Mouse (Mus musculus): ENCODE measurements around the gene Sgce. TPM values are rescaled to one million over a fixed set of nuclear protein-coding genes. Genes with fewer than 3 reads are reported as not detected.

Gene Sgce
- polyA plus RNA-seq, 1 experiment from 2014 or later = 52.7 TPM

DNA sequence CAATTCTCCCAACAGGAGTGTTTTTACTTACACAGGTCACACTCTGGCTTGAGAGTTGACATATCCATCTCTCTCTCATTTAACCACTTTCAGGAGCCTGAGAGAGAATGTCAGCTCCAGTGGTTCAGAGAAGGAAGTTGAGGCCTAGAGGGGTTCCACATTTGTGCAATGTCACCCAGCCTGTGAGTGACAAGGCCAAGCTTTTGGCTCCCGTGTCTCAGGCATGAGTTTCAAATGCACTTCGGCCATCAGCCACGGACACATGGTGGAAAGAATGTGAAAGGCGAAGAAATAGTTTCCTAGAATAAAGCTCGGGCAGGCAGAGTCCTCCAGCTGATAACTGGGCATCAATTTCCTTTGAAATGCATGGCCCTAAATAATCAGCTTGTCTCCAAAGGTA, 40.6 kb downstream of the Sgce start:
- H3K9me3 ChIP-seq (replicated peaks; ENCODE audit: control insufficient read depth, low read length) = no peaks in the 10 kb centered on the region
- no peak for ATAC-seq (replicated peaks; ENCODE audit: insufficient number of reproducible peaks, low FRiP score, low TSS enrichment)
- H3K36me3 ChIP-seq (ENCODE audit: control insufficient read depth, insufficient read depth, low read length) = no peaks in the 10 kb centered on the region
- H3K4me3 ChIP-seq (ENCODE audit: low read depth, low read length) = no peak overlapping the region
- no peak overlapping the region for H3K27ac ChIP-seq (ENCODE audit: low read depth, low read length)
- 45% methylated on average over 5 of the region's 5 CpGs for WGBS (ENCODE audit: insufficient replicate concordance)
- H3K9ac ChIP-seq (ENCODE audit: low read depth, low read length) = no peak overlapping the region
- H3K4me1 ChIP-seq (ENCODE audit: control insufficient read depth, insufficient read depth, low read length) = peaks cover 12% of the 10 kb centered on the region
- H3K27me3 ChIP-seq (ENCODE audit: control insufficient read depth, insufficient read depth, low read length) = no peaks in the 10 kb centered on the region
- no peak overlapping the region for H3K4me2 ChIP-seq

DNA sequence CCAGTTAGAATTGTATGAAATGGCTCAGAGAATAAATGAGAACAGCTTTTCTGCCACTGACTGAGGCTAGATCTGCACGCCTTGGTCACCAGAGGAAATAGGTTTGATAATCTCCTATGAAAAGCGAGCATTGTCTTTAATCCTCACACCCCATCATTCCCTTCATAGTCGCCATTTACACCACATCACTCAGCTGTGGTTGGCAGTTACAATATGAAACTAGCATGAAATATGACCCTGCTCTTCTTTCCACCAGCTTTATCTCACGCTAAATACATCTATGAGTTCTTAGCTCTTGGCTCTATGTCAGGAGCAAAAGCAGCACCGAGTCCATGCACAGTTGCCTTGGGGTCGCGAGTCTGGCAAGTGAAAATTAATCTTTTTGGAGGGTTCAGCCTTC, 43.1 kb downstream of the Sgce start:
- Histone ChIP-seq H3K27ac (ENCODE audit: low read depth, low read length) (no peak overlapping the region), H3K9ac (ENCODE audit: low read depth, low read length) (no peak overlapping the region), H3K4me3 (ENCODE audit: low read depth, low read length) (no peak overlapping the region), H3K9me3 (replicated peaks; ENCODE audit: control insufficient read depth, low read length) (no peaks in the 10 kb centered on the region), H3K4me2 (no peak overlapping the region), H3K4me1 (ENCODE audit: control insufficient read depth, insufficient read depth, low read length) (peaks cover 11% of the 10 kb centered on the region), H3K27me3 (ENCODE audit: control insufficient read depth, insufficient read depth, low read length) (no peaks in the 10 kb centered on the region), H3K36me3 (ENCODE audit: control insufficient read depth, insufficient read depth, low read length) (no peaks in the 10 kb centered on the region)
- 62% methylated on average over 7 of the region's 7 CpGs for WGBS (ENCODE audit: insufficient replicate concordance)
- no peak for ATAC-seq (replicated peaks; ENCODE audit: insufficient number of reproducible peaks, low FRiP score, low TSS enrichment)

DNA sequence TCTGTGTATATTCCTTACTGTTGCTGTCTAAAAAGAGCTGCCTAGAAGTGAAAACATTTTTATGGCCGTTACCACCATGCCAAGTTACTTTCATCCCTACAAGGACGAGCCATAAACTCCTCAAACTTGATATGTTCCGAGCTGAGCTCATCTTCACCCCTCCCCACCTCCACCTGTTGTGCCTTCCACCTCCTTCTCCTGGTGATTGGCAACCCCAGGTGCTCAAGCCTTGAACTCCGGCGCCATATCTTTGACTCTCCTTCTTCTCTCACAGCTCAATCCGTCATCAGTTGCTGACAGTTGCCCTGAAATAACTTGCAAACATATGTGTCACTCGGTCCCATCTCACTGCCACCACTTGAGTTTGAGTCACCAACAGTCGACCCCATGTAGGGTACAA, 45.4 kb downstream of the Sgce start:
- WGBS (ENCODE audit: insufficient replicate concordance) = 58% methylated on average over 8 of the region's 8 CpGs
- H3K4me2 ChIP-seq = no peak overlapping the region
- H3K4me1 ChIP-seq (ENCODE audit: control insufficient read depth, insufficient read depth, low read length) = peaks cover 8% of the 10 kb centered on the region
- no peaks in the 10 kb centered on the region for H3K9me3 ChIP-seq (replicated peaks; ENCODE audit: control insufficient read depth, low read length)
- no peak overlapping the region for H3K4me3 ChIP-seq (ENCODE audit: low read depth, low read length)
- no peaks in the 10 kb centered on the region for H3K36me3 ChIP-seq (ENCODE audit: control insufficient read depth, insufficient read depth, low read length)
- no peak overlapping the region for H3K9ac ChIP-seq (ENCODE audit: low read depth, low read length)
- no peak overlapping the region for H3K27ac ChIP-seq (ENCODE audit: low read depth, low read length)
- no peaks in the 10 kb centered on the region for H3K27me3 ChIP-seq (ENCODE audit: control insufficient read depth, insufficient read depth, low read length)
- no peak for ATAC-seq (replicated peaks; ENCODE audit: insufficient number of reproducible peaks, low FRiP score, low TSS enrichment)

DNA sequence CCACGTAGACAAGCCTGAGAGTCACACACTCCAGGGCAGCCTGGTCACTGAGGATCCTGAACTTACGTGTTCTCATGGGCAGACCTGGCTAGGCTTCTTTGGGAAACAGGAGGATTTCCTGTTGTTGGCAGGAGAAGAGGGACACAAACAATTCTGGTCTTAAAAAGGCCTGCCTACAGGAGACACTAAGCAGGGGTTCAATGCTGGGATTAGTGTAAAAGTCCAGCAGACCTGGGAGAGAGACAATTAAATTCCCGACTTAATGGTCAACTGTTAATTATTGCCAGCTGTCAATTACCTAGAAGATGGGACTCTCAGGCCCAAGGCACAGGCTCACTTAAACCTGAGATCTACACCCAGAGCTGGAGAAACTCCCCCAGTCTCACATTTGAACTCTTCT, 51.2 kb downstream of the Sgce start:
- 63% methylated on average over 3 of the region's 3 CpGs for WGBS (ENCODE audit: insufficient replicate concordance)
- no peak for ATAC-seq (replicated peaks; ENCODE audit: insufficient number of reproducible peaks, low FRiP score, low TSS enrichment)

DNA sequence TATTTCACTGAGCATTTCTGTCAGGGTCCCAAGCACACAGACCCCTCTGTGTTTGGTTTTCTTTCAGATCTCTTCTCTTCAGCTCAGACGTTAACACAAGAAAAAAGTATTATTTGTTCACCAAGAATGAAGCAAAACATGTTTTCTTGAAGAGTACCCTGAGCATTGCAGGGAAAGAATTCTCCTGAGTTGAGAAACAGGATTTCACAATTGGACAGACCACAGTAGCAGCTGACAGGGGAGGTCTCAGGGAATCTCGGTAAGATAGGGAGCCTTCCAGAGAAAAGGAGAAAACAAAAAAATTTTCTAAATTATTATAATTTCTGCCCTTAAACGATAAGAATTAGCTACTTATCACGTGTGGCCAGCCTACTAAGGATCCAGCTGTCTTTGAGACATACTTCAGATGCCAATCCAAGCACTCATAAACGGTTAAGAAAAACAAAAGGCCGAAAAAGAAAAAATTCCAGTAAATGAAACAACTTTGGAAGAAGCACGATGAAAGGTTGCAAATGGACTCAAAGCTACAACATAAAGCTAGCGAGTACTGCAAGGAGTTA, 52.3 kb downstream of the Sgce start:
- H3K4me3 ChIP-seq (ENCODE audit: low read depth, low read length) = no peak overlapping the region
- H3K9ac ChIP-seq (ENCODE audit: low read depth, low read length) = no peak overlapping the region
- WGBS (ENCODE audit: insufficient replicate concordance) = 51% methylated on average over 8 of the region's 8 CpGs
- H3K27me3 ChIP-seq (ENCODE audit: control insufficient read depth, insufficient read depth, low read length) = no peaks in the 10 kb centered on the region
- no peaks in the 10 kb centered on the region for H3K36me3 ChIP-seq (ENCODE audit: control insufficient read depth, insufficient read depth, low read length)
- H3K9me3 ChIP-seq (replicated peaks; ENCODE audit: control insufficient read depth, low read length) = no peaks in the 10 kb centered on the region
- H3K4me1 ChIP-seq (ENCODE audit: control insufficient read depth, insufficient read depth, low read length) = no peaks in the 10 kb centered on the region
- H3K27ac ChIP-seq (ENCODE audit: low read depth, low read length) = no peak overlapping the region
- no peak for ATAC-seq (replicated peaks; ENCODE audit: insufficient number of reproducible peaks, low FRiP score, low TSS enrichment)
- H3K4me2 ChIP-seq = no peak overlapping the region

More for the DNA sequence above, 51.2 kb downstream of the Sgce start:
- no peak overlapping the region for H3K4me2 ChIP-seq
- no peak overlapping the region for H3K9ac ChIP-seq (ENCODE audit: low read depth, low read length)
- H3K27me3 ChIP-seq (ENCODE audit: control insufficient read depth, insufficient read depth, low read length) = no peaks in the 10 kb centered on the region
- no peaks in the 10 kb centered on the region for H3K36me3 ChIP-seq (ENCODE audit: control insufficient read depth, insufficient read depth, low read length)
- no peaks in the 10 kb centered on the region for H3K4me1 ChIP-seq (ENCODE audit: control insufficient read depth, insufficient read depth, low read length)
- no peak overlapping the region for H3K4me3 ChIP-seq (ENCODE audit: low read depth, low read length)
- H3K9me3 ChIP-seq (replicated peaks; ENCODE audit: control insufficient read depth, low read length) = no peaks in the 10 kb centered on the region
- no peak overlapping the region for H3K27ac ChIP-seq (ENCODE audit: low read depth, low read length)

DNA sequence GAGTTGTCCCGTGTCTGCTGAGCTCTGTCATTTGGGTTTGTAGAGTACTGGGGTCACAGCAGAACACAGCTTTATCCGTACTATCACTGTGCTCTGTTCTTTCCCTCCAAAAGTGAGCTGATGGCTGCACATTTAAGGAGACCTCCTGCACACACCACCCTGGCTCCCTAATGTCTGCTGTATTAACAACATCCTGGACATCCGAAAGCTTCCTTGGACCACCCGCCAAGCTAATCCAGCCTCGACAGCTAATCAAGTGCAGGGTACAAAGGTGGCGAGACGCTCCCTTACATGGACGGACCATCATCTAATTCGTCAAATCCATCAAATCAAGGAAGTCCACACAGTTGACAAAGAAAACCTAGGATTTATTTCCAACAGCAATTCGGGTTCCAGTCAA, 53.5 kb downstream of the Sgce start:
- no peak overlapping the region for H3K4me3 ChIP-seq (ENCODE audit: low read depth, low read length)
- no peaks in the 10 kb centered on the region for H3K4me1 ChIP-seq (ENCODE audit: control insufficient read depth, insufficient read depth, low read length)
- no peaks in the 10 kb centered on the region for H3K36me3 ChIP-seq (ENCODE audit: control insufficient read depth, insufficient read depth, low read length)
- WGBS (ENCODE audit: insufficient replicate concordance) = 53% methylated on average over 10 of the region's 10 CpGs
- H3K9me3 ChIP-seq (replicated peaks; ENCODE audit: control insufficient read depth, low read length) = no peaks in the 10 kb centered on the region
- no peak overlapping the region for H3K9ac ChIP-seq (ENCODE audit: low read depth, low read length)
- H3K27ac ChIP-seq (ENCODE audit: low read depth, low read length) = no peak overlapping the region
- no peak for ATAC-seq (replicated peaks; ENCODE audit: insufficient number of reproducible peaks, low FRiP score, low TSS enrichment)
- no peaks in the 10 kb centered on the region for H3K27me3 ChIP-seq (ENCODE audit: control insufficient read depth, insufficient read depth, low read length)
- no peak overlapping the region for H3K4me2 ChIP-seq

DNA sequence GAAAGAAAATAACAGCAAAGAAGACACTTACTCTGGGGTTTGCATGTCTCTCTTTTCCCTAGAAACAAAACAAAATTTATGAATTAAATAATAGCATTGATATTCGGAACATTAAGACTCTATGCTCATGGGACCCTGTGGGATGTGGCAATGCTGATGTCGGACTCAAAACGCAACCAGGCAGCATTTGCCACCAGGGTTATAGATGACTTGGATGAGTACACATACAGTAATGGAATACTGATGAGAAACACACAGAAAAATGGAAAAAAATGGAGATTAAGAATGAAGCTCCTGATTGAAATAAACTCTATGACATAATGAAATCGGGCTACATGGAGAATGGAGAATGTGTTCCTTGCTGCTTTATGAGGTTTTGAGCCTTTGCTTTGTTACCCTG, 56.6 kb downstream of the Sgce start:
- H3K9me3 ChIP-seq (replicated peaks; ENCODE audit: control insufficient read depth, low read length) = no peaks in the 10 kb centered on the region
- no peaks in the 10 kb centered on the region for H3K36me3 ChIP-seq (ENCODE audit: control insufficient read depth, insufficient read depth, low read length)
- WGBS (ENCODE audit: insufficient replicate concordance) = 90% methylated on average over 4 of the region's 4 CpGs
- no peak overlapping the region for H3K4me3 ChIP-seq (ENCODE audit: low read depth, low read length)
- no peaks in the 10 kb centered on the region for H3K4me1 ChIP-seq (ENCODE audit: control insufficient read depth, insufficient read depth, low read length)
- H3K27ac ChIP-seq (ENCODE audit: low read depth, low read length) = no peak overlapping the region
- H3K27me3 ChIP-seq (ENCODE audit: control insufficient read depth, insufficient read depth, low read length) = no peaks in the 10 kb centered on the region
- no peak for ATAC-seq (replicated peaks; ENCODE audit: insufficient number of reproducible peaks, low FRiP score, low TSS enrichment)
- H3K4me2 ChIP-seq = no peak overlapping the region
- H3K9ac ChIP-seq (ENCODE audit: low read depth, low read length) = no peak overlapping the region

DNA sequence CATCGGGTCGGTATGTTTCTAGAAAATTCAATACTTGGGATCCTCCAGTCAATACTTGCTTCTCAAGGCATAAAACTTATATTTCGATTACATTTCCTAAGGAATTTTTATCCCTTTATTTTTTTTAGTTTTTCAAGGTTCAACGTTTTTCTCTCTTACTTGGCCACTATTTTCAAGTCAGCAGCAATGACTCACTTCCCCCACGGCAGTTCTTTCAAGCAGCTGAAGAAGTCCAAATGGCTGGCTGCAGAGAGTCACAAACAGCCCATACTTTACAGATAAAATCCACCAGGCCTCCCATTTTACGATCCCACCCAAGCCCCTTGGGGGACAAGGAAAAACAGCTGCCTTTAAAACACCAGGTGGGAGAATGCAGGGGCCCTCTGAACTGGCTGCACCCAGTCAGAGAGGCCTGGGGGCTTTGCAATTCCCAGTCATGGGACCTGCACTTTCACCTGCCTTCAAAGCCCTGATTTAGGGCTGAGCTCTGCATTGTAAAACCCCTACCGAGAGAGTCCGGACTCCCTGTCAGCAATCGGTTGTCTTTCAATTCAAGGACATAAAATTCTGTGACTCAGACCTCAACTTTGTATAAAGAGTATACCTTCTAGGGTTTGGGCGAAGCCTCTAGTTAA, 62.2 kb downstream of the Sgce start:
- Histone ChIP-seq H3K9ac (ENCODE audit: low read depth, low read length) (no peak overlapping the region), H3K27me3 (ENCODE audit: control insufficient read depth, insufficient read depth, low read length) (no peaks in the 10 kb centered on the region), H3K9me3 (replicated peaks; ENCODE audit: control insufficient read depth, low read length) (no peaks in the 10 kb centered on the region), H3K4me2 (no peak overlapping the region), H3K4me3 (ENCODE audit: low read depth, low read length) (no peak overlapping the region), H3K36me3 (ENCODE audit: control insufficient read depth, insufficient read depth, low read length) (no peaks in the 10 kb centered on the region), H3K4me1 (ENCODE audit: control insufficient read depth, insufficient read depth, low read length) (no peaks in the 10 kb centered on the region), H3K27ac (ENCODE audit: low read depth, low read length) (no peak overlapping the region)
- no peak for ATAC-seq (replicated peaks; ENCODE audit: insufficient number of reproducible peaks, low FRiP score, low TSS enrichment)
- WGBS (ENCODE audit: insufficient replicate concordance) = 55% methylated on average over 10 of the region's 10 CpGs

DNA sequence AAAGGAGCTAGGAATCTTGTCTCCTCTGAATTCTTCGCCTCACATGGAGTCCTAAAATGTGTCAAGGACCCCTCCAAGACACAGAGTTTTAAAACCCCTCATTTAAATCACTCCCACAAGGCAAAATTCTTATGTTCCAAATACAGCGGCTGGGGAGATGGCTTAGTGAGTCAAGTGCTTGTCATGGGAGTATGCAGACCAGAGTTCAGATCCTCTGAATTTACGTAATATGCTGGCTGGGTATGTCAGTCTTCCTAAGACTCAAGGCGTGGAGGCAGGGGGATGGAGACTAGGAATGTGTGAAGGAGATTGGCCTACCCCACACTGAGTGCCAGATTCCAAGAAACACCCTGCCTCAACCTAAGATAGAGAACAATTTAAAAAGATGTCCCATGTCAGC, 66.4 kb downstream of the Sgce start:
- Histone ChIP-seq H3K9me3 (replicated peaks; ENCODE audit: control insufficient read depth, low read length) (no peaks in the 10 kb centered on the region), H3K9ac (ENCODE audit: low read depth, low read length) (no peak overlapping the region), H3K4me3 (ENCODE audit: low read depth, low read length) (no peak overlapping the region), H3K27ac (ENCODE audit: low read depth, low read length) (no peak overlapping the region), H3K36me3 (ENCODE audit: control insufficient read depth, insufficient read depth, low read length) (no peaks in the 10 kb centered on the region), H3K4me2 (no peak overlapping the region), H3K4me1 (ENCODE audit: control insufficient read depth, insufficient read depth, low read length) (no peaks in the 10 kb centered on the region), H3K27me3 (ENCODE audit: control insufficient read depth, insufficient read depth, low read length) (no peaks in the 10 kb centered on the region)
- WGBS (ENCODE audit: insufficient replicate concordance) = 73% methylated on average over 4 of the region's 4 CpGs
- no peak for ATAC-seq (replicated peaks; ENCODE audit: insufficient number of reproducible peaks, low FRiP score, low TSS enrichment)

Data from heart, embryonic 11.5 days (tissue).